Mouse (Mus musculus): ENCODE data around the gene Atp8b4.

DNA sequence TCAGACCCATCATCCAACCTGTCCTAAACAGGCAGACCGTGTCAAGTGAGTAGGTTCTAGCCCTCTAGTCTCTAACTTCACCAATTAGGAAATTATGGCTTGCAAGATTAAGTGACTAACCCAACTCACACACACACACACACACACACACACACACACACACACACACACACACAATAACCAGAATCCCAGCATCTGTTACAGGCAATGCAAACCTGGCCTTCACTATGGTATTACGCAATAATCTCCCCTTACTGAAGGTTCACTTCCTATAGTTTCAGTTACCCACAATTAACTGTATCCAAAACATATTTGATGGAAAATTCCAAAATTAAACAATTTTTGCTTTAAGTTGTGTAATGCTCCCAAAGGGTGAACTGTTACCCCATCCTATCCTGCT, 101.0 kb downstream of the Atp8b4 start:
- TF ChIP-seq CTCF (IDR thresholded peaks at IDR 0.05; ENCODE audit: control insufficient read depth, insufficient read depth, insufficient read length) (no peak), USF1 (IDR thresholded peaks at IDR 0.05; ENCODE audit: low read depth) (no peak), FOSL1 (IDR thresholded peaks at IDR 0.05; ENCODE audit: insufficient read depth, low read length, poor library complexity, severe bottlenecking) (no peak)
